Mouse (Mus musculus): ENCODE results near the gene B3galt5. TPM values are rescaled to one million over a fixed set of nuclear protein-coding genes. Genes with fewer than 3 reads are reported as not detected.

B3galt5 gene
- polyA plus RNA-seq, 1 experiment from 2014 or later: 1.5 TPM

- Histone ChIP-seq H3K27me3 (no peaks in the 10 kb centered on the region), H3K36me3 (no peaks in the 10 kb centered on the region), H3K9me3 (no peaks in the 10 kb centered on the region), H3K9ac (replicated peaks) (no peak overlapping the region), H3K27ac (no peak overlapping the region; the same call in 1 of the 2 replicates), H3K4me1 (replicated peaks) (0 out of 2 replicates have a peak, but pooled peaks cover 3% of the 10 kb centered on the region), H3K4me3 (replicated peaks) (peak overlapping the region; percentile 19; the same call in 1 of the 2 replicates), H3K4me2 (replicated peaks) (0 out of 2 replicates have a peak overlapping the region, but pooled peaks have one; percentile 14)
- whole genome bisulfite sequencing: 41% methylated on average over 6 of the region's 6 CpGs
- peak; percentile 84 for ATAC-seq
Observed at GRCm38 (mm10) chr16:96353996-96354395, 118.4 kb downstream of the B3galt5 start.

GRCm38 (mm10) chr16:96357903-96358302 is 122.3 kb downstream of the B3galt5 start:
- Histone ChIP-seq H3K9ac (replicated peaks) (no peak overlapping the region), H3K36me3 (no peaks in the 10 kb centered on the region), H3K27me3 (no peaks in the 10 kb centered on the region), H3K4me1 (replicated peaks) (0 out of 2 replicates have a peak, but pooled peaks cover 7% of the 10 kb centered on the region), H3K4me2 (replicated peaks) (peak overlapping the region; percentile 46), H3K9me3 (no peaks in the 10 kb centered on the region), H3K27ac (no peak overlapping the region), H3K4me3 (replicated peaks) (peak overlapping the region; percentile 17; the same call in 1 of the 2 replicates)
- WGBS: 11% methylated on average over 10 of the region's 10 CpGs
- no peak for ATAC-seq

- Histone ChIP-seq H3K9me3 (no peaks in the 10 kb centered on the region), H3K4me1 (replicated peaks) (0 out of 2 replicates have a peak, but pooled peaks cover 7% of the 10 kb centered on the region), H3K9ac (replicated peaks) (no peak overlapping the region), H3K27me3 (no peaks in the 10 kb centered on the region), H3K4me3 (replicated peaks) (no peak overlapping the region), H3K27ac (no peak overlapping the region), H3K4me2 (replicated peaks) (no peak overlapping the region), H3K36me3 (no peaks in the 10 kb centered on the region)
- no peak for ATAC-seq
- 88% methylated on average over 22 of the region's 22 CpGs for WGBS
Observed at GRCm38 (mm10) chr16:96361305-96362124, 125.9 kb downstream of the B3galt5 start.

- Histone ChIP-seq H3K9me3 (no peaks in the 10 kb centered on the region), H3K27ac (no peak overlapping the region), H3K4me1 (replicated peaks) (0 out of 2 replicates have a peak, but pooled peaks cover 7% of the 10 kb centered on the region), H3K4me3 (replicated peaks) (no peak overlapping the region), H3K27me3 (no peaks in the 10 kb centered on the region), H3K9ac (replicated peaks) (no peak overlapping the region), H3K4me2 (replicated peaks) (no peak overlapping the region), H3K36me3 (no peaks in the 10 kb centered on the region)
- ATAC-seq: no peak
- 79% methylated on average over 4 of the region's 4 CpGs for WGBS
Observed at GRCm38 (mm10) chr16:96362873-96363272, 127.3 kb downstream of the B3galt5 start.

- Histone ChIP-seq H3K4me2 (replicated peaks) (no peak overlapping the region), H3K9me3 (no peaks in the 10 kb centered on the region), H3K4me3 (replicated peaks) (no peak overlapping the region), H3K9ac (replicated peaks) (no peak overlapping the region), H3K4me1 (replicated peaks) (0 out of 2 replicates have a peak, but pooled peaks cover 4% of the 10 kb centered on the region), H3K27me3 (no peaks in the 10 kb centered on the region), H3K36me3 (no peaks in the 10 kb centered on the region), H3K27ac (no peak overlapping the region)
- no peak for ATAC-seq
- 81% methylated on average over 5 of the region's 5 CpGs for WGBS
Observed at GRCm38 (mm10) chr16:96363277-96363676, 127.7 kb downstream of the B3galt5 start.

GRCm38 (mm10) chr16:96364870-96365269 is 129.3 kb downstream of the B3galt5 start:
- Histone ChIP-seq H3K9ac (replicated peaks) (no peak overlapping the region), H3K4me2 (replicated peaks) (no peak overlapping the region), H3K27me3 (no peaks in the 10 kb centered on the region), H3K9me3 (no peaks in the 10 kb centered on the region), H3K27ac (no peak overlapping the region), H3K4me3 (replicated peaks) (no peak overlapping the region), H3K4me1 (replicated peaks) (0 out of 2 replicates have a peak, but pooled peaks cover 4% of the 10 kb centered on the region), H3K36me3 (no peaks in the 10 kb centered on the region)
- no peak for ATAC-seq
- WGBS: 76% methylated on average over 11 of the region's 11 CpGs

Other genes with a start within 250 kb of the B3galt5 start
- 58.0 and 58.5 TPM in 2 replicates for gene Psmg1, start 244.8 kb upstream of the B3galt5 start, polyA plus RNA-seq (2015; fragmentation: Nextera tagmentation; extraction: Ambion mirVana)
- gene Brwd1, start 153.3 kb upstream of the B3galt5 start, polyA plus RNA-seq (2015; fragmentation: Nextera tagmentation; extraction: Ambion mirVana): 287 and 303 TPM in 2 replicates
- gene Hmgn1, start 108.1 kb upstream of the B3galt5 start, polyA plus RNA-seq (2015; fragmentation: Nextera tagmentation; extraction: Ambion mirVana): 509 and 559 TPM in 2 replicates
- 167 and 171 TPM in 2 replicates for gene Wrb, start 90.4 kb upstream of the B3galt5 start, polyA plus RNA-seq (2015; fragmentation: Nextera tagmentation; extraction: Ambion mirVana)
- 1.6 and 1.8 TPM in 2 replicates for gene Lca5l, start 43.5 kb upstream of the B3galt5 start, polyA plus RNA-seq (2015; fragmentation: Nextera tagmentation; extraction: Ambion mirVana)
- gene Sh3bgr, start 35.4 kb upstream of the B3galt5 start, polyA plus RNA-seq (2015; fragmentation: Nextera tagmentation; extraction: Ambion mirVana): 1.3 and 1.7 TPM in 2 replicates
- 0.12 TPM in 1 of 2 replicates, not detected in the other for gene Itgb2l, start 207.8 kb downstream of the B3galt5 start, polyA plus RNA-seq (2015; fragmentation: Nextera tagmentation; extraction: Ambion mirVana)
- gene Pcp4, start 231.8 kb downstream of the B3galt5 start, polyA plus RNA-seq (2015; fragmentation: Nextera tagmentation; extraction: Ambion mirVana): 177 and 218 TPM in 2 replicates